Mouse (Mus musculus): ENCODE measurements at regions not wholly inside any gene's neighbourhood (a gene's known extent, or its start where the extent isn't known, plus 50 kb on each side); places are given as distances from the start of the nearest gene placed in this dataset.

- DNase-seq (ENCODE audit: low read depth, low spot score), result no peak
Observed at GRCm38 (mm10) chr2:171333816-171334757, 602.5 kb downstream of the Dok5 start.

- DNase-seq (ENCODE audit: low read depth, low spot score), result no peak
Observed at GRCm38 (mm10) chr2:171332826-171333225, 601.2 kb downstream of the Dok5 start.

DNA sequence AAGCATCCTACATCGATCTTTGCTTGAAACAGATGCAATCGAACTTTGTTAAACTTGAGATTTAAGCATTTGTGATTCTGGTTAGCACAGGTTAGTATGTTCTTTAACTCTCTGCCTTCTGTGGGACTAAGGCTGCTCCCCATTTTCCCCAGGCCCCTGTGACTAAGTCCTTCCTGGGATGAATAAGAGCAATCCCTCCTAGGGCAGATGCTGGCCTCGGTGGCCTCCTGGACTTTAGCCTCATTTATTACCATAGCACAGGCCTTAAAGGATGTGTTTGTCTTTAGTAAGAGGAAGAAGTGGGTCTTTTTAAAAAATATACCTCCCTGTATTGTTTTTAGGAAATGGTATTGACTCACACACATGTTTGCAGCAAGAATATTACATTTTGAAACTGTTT, 599.9 kb downstream of the Dok5 start:
- DNase-seq (ENCODE audit: low read depth, low spot score), result no peak

DNA sequence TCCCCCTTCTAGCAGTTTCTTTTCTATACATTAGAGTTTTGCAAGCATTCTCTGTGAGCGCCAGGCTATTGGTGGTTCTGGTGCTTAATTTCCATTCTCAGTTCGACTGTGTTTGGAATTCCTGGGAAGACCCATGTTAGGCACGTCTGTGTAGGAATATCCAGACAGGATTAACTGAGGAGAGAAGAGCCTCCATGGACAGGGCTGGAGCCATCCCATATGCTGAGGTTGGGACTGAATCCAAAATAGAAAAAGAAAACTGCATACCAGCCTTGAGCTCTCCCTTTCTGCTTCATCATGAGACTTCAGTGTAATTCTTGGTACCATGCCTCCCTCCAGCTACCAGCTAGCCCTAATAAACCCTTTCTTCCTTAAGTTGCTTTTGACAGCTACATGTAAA, 595.3 kb downstream of the Dok5 start:
- DNase-seq (ENCODE audit: low read depth, low spot score), result no peak

- no peak for DNase-seq (ENCODE audit: low read depth, low spot score)
Observed at GRCm38 (mm10) chr2:171308486-171308885, 576.9 kb downstream of the Dok5 start.

DNA sequence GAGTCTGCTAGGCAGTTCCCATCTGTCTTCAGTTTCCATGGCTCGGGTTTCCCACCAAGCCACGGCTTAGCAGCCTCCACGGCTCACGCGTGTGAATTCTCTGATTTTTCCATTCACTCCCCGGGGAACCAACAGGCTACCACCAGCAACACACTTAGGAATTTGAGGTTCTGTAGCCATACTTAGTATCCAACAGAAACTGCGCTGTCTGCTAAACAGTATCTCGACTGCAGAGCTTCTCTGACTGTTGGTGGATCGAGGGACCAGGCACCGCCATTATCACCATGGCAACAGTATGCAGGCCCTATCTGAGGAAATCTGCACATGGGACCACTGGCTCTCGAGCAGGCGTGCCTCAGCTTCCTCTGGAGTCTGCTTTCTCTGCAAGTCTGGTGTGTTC, 574.4 kb downstream of the Dok5 start:
- DNase-seq (ENCODE audit: low read depth, low spot score), result no peak

DNA sequence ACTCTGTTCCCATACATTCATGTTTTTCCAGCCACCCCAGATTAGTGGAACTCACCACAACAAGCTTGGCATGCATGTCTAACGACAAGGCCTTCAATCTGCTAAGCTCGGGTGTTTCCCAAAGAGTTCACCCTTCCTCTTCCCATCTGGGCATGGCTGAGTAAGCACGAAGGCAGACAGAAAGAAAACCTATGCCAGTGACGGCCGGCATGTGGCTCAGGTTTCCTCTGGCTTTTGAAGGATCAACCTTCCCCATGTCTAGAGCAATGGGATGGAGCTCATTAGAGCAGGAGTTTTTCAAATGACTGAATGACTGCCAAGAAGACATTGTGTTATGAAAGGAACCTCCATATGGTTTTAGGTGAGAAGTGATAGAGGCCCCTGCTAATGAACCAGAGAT, 566.9 kb downstream of the Dok5 start:
- DNase-seq (ENCODE audit: low read depth, low spot score), result no peak

DNA sequence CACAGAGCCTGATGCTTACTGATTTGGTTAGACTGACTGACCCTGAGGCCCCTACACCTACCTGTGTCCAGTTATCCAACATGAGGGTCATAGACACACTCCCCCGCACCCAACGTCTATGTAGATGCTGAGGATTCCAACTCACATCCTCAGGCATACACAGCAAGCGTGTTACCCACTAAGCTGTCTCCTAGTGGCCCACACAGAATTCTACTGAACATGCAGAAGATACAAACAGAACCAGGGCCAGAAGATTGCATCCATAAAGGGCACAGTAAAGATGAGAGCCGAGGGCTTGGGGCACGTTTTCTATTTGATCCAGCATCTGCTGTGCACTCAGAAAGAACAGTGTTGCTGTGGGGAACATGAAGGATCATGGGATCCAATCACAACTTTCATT, 564.0 kb downstream of the Dok5 start:
- DNase-seq (ENCODE audit: low read depth, low spot score), result no peak

- DNase-seq (ENCODE audit: low read depth, low spot score), result no peak
Observed at GRCm38 (mm10) chr2:171292579-171292978, 561.0 kb downstream of the Dok5 start.

GRCm38 (mm10) chr2:171285719-171286394, 554.2 kb downstream of the Dok5 start:
- no peak for DNase-seq (ENCODE audit: low read depth, low spot score)

GRCm38 (mm10) chr2:171280132-171280531, 548.5 kb downstream of the Dok5 start:
- no peak for DNase-seq (ENCODE audit: low read depth, low spot score)

- DNase-seq (ENCODE audit: low read depth, low spot score), result no peak
Observed at GRCm38 (mm10) chr2:171279319-171279718, 547.7 kb downstream of the Dok5 start.

GRCm38 (mm10) chr2:171253194-171253593, 521.6 kb downstream of the Dok5 start:
- no peak for DNase-seq (ENCODE audit: low read depth, low spot score)

GRCm38 (mm10) chr2:171245391-171245790, 513.8 kb downstream of the Dok5 start:
- no peak for DNase-seq (ENCODE audit: low read depth, low spot score)

DNA sequence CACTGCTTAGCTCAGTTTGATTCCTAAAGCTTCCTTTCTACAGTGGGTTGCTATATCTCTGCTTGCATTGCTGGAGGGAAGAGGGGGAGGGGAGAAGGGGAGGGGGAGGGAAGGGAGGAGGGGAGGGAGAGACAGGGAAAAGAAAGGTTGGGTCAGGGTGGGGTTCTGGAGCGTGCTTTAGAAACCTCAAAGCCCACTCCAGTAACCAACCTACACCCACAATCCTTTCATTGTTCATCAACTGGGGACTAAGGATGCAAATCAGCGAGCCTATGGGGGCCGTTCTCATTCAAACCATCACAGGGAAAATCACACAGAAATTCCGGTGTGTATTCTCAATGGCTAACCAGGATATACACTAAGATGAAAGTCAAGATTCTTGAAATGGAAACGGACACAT, 510.7 kb downstream of the Dok5 start:
- no peak for DNase-seq (ENCODE audit: low read depth, low spot score)

DNA sequence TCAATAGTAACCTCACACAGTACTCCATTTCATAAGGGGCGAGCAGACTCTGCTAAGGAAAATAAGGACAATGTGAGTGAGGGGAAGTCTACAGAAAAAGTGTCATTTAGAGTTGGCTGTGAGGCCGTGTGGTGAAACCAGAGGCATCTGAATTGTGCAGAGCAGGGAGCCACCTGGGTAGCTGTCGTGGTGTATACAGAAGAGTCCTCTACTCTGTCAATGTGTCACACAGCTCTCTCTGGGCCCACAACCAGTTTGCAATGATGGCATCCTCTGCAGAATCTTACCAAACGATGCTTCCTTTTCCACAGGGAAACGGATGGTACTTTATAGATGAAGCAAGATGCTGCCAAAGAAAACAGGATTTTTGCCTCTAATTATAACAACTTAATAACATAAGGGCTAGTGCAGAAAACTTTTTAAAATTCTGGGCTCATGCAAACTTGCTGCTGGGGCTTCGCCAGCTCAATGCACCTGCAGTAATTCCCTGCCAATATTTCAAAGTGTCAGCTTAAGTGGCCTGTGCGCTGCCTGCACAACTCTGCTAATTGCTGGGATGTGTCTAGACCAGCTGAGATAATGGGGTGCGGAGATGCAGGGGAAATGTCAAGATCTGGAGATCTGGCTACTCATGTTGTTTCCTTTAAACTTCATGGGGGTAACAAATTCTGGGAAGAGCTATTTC, 505.8 kb downstream of the Dok5 start:
- no peak for DNase-seq (ENCODE audit: low read depth, low spot score)

DNA sequence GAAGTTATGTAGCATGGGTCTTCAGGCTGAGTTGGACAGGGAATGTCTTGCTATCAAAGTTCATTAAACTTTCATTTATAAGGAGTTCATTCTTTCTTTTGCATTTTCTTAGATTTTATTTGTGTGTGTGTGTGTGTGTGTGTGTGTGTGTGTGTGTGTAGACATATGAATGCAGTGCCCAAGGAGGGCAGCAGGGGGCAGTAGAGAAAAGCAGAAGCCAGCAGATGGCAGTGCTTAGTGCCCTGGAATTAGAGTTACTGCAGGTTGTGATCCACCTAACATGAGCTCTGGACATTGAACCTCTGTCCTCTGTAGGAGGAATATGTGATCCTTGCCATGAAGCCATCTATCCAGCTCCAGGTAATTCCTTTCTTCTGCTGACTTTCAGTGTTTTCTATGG, 501.2 kb downstream of the Dok5 start:
- no peak for DNase-seq (ENCODE audit: low read depth, low spot score)

- DNase-seq (ENCODE audit: low read depth, low spot score), result no peak
Observed at GRCm38 (mm10) chr2:171231288-171232050, 499.9 kb downstream of the Dok5 start.

DNA sequence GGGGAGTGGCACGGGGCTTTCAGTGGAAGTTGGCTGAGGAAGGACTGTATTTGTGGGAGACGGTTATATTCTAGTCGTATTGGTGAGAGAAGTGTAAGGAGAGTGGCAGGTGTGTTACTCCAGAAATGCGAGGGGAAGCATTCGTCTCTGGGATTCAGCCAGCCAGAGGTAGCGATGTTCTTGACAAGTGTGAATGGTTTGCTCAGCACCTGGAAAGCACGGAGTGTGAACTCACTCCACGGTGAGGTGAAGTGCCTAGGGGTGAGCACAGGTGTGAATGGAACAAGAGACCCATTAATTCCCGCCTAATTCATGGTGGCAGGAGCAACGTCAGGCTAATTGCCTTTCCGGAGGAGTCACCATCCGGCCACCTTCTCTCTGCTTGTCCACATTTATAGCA, 498.9 kb downstream of the Dok5 start:
- DNase-seq (ENCODE audit: low read depth, low spot score), result no peak

- DNase-seq (ENCODE audit: low read depth, low spot score), result no peak
Observed at GRCm38 (mm10) chr2:171228229-171228628, 496.6 kb downstream of the Dok5 start.

DNA sequence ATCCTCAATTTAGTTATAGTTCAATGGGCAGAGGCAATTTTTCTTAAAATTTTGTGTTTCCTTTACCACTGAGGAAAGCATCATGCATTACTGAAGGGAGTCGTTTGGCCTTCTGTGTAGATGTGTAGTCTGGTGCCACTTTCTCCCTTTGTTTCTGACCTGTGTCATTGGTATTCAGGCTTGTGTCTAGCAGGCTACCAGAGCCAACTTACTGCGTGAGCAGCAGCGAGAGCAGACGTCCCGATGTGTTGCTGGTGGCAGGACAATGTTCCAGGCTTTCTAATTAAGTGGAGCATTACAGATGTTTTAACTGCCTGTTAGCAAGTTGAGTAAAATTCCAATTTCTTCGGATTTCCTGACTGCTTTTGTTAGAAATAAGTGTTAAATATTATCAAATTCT, 482.2 kb downstream of the Dok5 start:
- DNase-seq (ENCODE audit: low read depth, low spot score), result no peak

DNA sequence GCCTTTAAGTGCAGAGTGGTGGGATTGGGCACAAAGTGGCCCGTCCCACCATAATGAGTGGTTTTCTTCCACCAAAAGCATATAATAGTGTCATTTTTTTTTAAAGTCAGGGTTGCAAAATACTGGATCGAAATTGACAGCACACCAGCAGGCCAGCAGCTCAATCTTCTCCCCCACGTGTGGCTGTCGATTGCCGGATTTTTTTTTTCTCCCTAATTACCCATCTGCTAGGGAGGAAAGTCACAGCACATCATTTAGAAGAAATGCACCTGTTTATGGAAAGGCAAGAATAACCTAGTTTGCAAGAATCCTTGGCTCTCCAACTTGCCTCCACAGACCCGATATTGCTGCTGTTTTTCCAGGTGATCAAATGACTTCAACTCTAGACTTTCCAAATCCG, 464.9 kb downstream of the Dok5 start:
- DNase-seq (ENCODE audit: low read depth, low spot score), result no peak
